Mouse (Mus musculus) lung, postnatal 0 days (tissue): Measurements from ENCODE around the gene Blnk.

Source experiments
- CTCF ChIP-seq: IDR thresholded peaks from 2 replicates; pipeline ENCODE4 v1.5.1; 2016; ENCODE audit warnings: antibody characterized with exemption, mild to moderate bottlenecking
- EP300 ChIP-seq: IDR thresholded peaks from 2 replicates; pipeline ENCODE4 v1.6.1; 2016; ENCODE audit warnings: antibody characterized with exemption, mild to moderate bottlenecking, control low read depth

DNA sequence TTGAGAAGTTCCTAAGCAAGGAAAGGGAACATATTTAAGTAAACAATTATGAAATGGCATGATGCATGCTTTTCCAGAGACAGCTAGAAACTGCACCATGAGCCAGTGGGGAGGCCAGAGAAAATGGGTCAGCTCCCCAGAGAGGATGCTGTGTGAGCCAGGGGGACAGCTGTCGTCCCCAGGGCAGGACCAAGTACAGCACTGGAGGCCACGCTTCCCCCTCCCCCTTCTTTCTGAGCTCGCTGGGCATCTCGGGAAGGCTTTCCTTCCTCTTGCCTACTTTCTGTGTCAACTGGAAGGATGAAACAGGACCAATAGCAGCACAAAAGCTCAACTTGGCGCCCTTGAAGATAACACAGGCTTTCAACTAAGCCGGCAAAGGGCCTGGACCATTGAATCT lies 13.0 kb upstream of the Blnk start:
- no peak for TF ChIP-seq CTCF
- TF ChIP-seq EP300 = no peak
